Mouse (Mus musculus): Measurements from ENCODE around the gene Cenpw.

Gene Cenpw

DNA sequence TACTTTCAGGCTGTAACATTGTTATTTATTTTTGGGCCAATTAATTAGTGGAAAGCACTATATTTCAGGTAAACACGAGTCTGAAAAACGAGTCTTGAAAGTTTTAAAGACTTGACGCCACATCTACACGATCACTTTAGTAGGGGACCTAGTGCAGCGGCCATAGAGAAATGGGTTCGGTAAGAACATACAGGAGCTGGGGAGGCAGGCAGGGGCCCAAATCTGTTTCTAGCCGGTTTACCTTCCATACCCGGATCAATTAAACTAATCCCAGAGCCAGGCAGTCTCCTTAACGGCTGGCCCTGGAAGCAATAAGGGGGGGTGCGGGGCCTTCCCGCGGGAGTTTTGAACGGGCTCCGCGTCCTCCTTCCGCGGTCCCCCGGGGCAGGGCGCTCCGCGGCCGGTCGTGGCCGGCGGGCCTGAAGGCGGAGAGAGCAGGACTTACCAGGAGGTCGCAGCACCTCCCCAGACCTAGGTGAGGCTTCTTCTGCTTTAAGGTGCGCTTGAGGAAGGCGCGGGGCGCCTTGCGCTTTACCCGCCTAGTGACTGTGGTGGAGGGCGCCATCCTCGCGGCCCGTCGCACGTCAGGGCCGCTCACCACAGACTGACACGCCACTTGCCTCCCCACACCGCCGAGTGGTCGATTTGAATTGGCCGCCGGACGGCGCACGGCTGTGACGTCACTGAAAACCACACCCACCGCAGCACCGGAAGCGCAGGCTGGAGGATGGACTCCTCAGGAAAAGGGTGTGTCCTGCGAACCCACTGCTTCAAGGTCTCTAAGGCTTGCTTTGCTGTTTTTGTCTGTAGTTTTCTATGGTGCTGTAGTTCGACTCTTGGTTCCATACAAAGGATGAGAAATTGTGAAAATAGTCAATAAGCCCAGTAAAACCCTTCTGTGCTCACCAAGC is at the start of gene Cenpw:
Gene Cenpw, minus strand, starts transcription at position 645 of the 911 bp plus-strand sequence.
- DNase-seq (ENCODE audit: low spot score in 2 of 2) = peak; percentile 96 to 97

DNA sequence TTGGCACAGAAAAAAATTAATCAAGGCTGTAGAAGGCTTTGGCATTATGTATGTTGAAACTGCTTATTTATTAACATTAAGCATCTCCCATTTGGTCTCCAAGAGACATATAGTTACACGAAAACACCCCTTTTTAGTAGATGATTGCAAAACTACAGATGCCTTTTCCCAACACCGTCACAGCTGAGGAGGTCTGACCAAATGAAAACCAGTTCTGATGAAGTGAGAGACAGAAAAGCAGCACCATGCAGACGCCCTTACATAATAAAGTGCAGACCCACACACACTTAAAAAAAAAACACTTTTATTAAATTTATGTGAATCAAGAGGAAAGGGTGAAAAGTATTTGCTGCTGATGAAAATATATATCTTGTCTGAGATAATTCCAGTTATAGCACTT is 49.3 kb upstream of the Cenpw start:
- DNase-seq (ENCODE audit: low spot score in 2 of 2) = no peak

DNA sequence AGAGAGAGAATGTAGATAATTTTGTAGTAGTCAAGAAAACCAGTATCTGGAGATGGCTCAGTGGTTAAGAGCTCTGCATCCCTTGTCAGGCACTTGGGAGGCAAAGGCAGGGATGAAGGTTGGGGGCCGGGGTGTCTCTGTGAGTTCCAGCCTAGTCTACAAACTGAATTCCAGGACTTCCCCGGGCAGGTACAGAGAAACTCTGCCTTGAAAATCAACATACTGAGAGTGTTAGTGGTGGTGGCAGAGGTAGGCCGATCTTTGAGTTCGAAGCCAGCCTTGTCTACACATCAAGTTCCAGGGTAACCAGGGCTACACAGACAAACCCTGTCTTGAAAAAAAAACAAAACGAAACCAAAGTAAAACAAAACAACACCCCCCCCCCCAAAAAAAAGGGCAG is 859 bp downstream of the Cenpw start:
- DNase-seq (ENCODE audit: low spot score in 2 of 2) = no peak

DNA sequence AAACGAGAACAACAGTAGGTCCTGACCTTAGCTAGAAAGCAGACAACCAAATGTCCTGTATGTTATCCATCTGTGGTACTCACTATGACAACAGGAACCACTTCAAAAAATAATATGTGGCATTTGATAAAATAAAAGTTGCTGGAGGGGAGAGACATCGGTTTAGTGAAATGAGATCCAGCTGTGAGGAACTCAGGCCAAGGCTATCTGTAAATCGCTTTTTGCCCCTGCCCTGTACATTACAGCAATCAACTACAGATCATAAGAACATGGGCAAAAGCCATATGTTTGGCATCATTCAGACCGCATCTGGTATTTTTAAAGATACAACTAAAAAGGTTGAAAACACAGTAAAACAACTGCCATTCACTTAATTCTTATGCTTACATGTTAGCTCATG is 32.7 kb downstream of the Cenpw start:
- no peak for DNase-seq (ENCODE audit: low spot score in 2 of 2)
